Mouse (Mus musculus) spleen, embryonic (tissue): Measurements from ENCODE around the gene Slc46a2.

Experiments
- CTCF ChIA-PET: fragments of 350-600 bp; sonication (Branson Sonifier 250); formaldehyde crosslinking; loops from one replicate; lab custom pipeline; 2022; lab: Charles Lee

The Slc46a2 gene

GRCm38 (mm10) chr4:59914608-59915403 lies at the start of gene Slc46a2:
TSS of gene Slc46a2 (minus strand) at chr4:59915056.
- CTCF ChIA-PET = no interaction called here

DNA sequence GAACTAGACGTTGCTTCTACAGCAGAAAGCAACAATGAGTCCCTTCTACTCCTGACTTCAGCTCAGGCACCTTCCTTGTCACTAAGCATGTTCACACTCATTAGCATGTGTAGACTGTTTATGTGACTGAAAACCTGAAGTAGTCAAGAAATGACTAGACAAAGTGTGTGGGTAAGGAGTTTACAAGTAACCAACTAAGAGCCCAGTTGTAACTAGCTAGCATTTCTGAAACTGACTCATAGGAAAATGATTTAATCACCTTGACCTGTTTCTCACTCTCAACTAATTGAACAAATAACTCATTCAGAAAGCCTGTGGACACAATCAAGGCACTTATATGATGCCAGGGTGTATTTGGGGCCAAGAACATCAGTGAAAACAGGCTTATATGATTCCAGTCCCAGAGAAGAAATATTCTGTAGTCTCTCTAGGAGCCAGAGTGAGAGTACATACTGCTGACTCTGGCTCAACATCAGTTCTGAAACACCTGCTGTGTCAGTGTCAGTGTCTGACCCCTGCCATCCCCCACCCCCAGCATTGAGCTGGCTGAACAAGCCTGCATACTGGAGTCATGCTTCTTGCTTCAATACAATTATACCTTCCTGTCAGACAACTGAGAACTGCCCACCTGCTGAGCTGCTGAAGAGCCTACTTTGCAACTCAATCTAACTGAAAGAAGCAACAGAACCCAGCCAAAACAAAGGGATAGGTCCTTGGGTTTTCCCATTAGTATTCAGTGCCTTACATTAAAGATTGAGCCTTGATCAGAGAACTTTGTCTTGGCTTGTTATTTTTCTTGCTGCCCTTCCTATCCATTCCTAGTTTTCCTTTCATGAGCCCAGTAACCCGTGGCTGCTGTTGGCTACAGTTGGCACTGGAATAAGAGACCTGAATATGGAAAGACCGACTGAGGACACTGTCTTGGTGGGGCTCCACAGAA lies 48.8 kb upstream of the Slc46a2 start, which contains the start of gene Mup6:
Gene Mup6, plus strand, starts transcription at position 890 of the 940 bp plus-strand sequence.
- CTCF ChIA-PET = no interaction called here

GRCm38 (mm10) chr4:59960610-59961009 lies 45.8 kb upstream of the Slc46a2 start, which contains the start of gene Mup4:
TSS of gene Mup4 (minus strand) at chr4:59960710.
- CTCF ChIA-PET = no interaction called here

DNA sequence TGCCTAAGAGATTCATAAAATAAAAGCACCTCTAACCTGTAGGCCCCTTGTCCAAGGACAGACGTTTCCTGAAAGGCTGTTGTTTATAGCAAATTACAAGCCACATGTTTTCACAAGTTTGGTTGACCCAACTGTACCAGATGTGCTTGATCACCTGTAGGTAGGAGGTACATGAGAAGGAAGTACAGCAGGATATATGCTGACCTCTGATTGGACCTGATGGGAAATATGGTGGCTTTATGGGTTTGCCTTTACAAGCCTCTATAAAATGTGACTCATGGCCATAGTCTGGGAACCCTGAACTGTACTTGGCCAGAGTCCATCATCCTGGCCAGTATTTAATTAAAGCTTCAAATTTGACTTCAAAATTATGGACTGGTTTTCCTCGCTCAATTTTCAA lies 22.7 kb upstream of the Slc46a2 start:
- CTCF ChIA-PET = no interaction called here

DNA sequence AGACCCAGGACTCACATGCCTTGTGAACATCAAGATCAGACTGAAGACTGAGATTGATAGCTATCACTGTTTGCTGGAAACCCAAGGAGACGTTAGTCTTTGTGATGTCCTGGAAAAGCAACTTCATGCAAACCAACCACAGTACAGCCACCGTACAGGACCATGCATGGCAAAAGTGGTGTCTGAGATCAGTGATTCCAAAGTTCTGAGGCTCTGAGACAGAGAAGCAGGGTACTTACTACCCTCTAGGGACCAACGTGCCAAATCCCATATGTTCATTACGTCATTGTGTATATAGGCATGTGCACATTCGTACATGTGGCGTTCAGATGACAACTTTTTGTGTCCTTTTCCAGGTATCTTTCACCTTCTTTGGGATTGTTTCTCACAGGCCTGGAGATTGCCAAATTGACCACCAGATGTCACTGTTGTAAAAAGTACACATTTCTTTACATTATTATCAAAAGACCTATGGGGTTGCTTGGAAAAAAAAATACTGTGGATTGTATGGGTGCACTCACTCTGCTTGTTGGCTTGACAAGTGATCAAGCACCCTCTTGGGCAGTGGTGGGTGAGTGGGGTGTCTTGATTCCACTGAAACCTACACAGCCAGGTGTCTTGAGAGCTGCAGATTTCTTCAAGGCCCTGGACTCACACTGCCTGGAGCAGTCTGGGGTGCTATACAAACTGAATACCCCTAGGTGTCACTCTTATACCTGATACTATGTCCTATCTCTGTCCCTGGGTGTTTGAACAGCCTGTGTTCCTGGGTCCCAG lies 17.8 kb upstream of the Slc46a2 start:
- CTCF ChIA-PET = interaction anchor here (0.6 kb wide), 1 partner anchor 1045 kb away, joined by 4 read pairs; no protein-coding TSS in a partner anchor

- CTCF ChIA-PET = no interaction called here
These were observed 13.5 kb upstream of the Slc46a2 start for GRCm38 (mm10) chr4:59928347-59928746.

DNA sequence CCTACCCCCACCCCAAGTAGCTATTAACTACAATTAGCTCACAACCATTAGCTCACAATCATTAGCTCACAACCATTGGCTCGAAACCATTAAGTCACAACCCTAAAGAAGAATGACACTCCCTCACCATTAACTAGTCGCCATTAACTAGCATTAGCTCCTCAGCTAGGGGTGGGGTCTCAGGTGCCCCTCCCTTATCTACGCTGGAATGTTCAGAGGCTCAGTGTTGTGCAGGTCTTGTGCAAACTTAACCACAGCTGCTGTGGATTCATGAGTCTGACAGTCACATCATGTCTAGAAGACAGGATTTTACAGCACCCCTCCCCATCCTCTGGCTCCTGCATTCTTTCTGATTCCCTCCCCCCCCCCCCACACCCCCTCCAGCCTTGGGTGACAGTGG lies 12.8 kb upstream of the Slc46a2 start:
- CTCF ChIA-PET = interaction anchor here (0.7 kb wide), 1 partner anchor 119 kb away, joined by 14 read pairs; no protein-coding TSS in a partner anchor

DNA sequence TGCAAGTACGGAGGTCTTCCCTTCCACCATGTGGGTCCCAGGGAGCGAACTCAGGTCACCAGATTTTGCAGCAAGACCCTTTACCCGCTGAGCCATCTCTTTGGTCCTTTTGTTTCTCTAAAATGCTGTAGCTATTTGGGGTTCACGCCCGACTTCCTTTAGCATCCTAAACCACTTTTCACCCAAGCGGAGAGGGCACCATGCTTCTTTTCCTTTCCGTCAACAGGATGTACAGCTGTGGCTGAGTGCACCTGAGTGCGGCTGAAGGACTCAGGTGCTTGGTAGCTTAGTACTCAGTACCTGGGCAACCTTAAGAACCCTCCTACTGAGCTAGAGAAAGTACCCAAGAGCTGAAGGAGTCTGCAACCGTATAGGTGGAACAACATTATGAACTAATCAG lies 10.2 kb upstream of the Slc46a2 start:
- CTCF ChIA-PET = interaction anchor here (0.5 to 0.9 kb wide), 2 partner anchors 19 to 23 kb away, joined by 4 to 6 read pairs; no protein-coding TSS in a partner anchor

GRCm38 (mm10) chr4:59917966-59918365 lies 3.1 kb upstream of the Slc46a2 start:
- CTCF ChIA-PET = no interaction called here

DNA sequence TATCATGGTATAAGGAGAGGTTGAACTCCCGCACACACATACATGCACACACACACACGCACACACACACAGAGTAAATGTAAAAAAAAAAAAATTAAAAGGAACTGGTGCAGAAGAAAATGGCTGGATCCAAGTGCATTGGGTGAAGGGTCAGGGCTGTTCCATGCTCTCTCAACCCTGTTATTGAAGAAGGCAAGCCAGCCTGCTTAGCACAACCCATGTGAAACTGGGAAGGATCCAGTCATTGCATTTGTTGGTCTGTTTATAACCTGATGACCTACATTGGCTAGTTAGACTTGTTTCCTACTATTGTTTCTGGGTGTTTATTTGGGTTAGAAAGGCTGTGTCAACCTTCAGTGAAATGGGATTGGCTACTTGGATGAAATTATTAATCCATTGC lies 6.1 kb downstream of the Slc46a2 start:
- CTCF ChIA-PET = no interaction called here

DNA sequence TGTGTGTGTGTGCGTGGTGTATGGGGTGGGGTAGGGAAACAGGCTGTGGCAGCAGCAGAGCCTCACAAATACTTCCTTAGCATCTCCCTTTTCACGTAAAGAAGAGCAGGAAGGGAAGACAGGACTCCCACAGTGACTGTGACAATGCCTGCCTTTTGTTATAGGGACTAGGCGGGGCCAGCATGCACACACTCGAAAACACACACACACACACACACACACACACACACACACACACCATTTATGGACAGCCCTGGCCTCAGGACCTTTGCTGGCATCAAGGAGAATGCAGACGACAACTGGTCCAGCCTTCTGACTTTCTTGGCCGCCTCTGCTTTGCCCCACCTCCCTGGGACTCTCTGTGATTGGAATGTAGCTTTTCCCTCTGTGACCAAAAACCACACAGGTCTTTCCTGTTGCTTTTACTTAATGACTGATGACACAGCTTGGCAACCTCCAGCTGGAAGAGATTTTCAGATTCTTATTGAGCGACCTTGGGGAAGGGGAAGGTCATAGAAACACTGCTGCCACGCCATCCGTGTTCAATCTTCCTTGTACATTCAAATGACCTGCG lies 7.1 kb downstream of the Slc46a2 start:
- CTCF ChIA-PET = no interaction called here

- CTCF ChIA-PET = no interaction called here
These were observed 7.8 kb downstream of the Slc46a2 start for GRCm38 (mm10) chr4:59907092-59907491.

DNA sequence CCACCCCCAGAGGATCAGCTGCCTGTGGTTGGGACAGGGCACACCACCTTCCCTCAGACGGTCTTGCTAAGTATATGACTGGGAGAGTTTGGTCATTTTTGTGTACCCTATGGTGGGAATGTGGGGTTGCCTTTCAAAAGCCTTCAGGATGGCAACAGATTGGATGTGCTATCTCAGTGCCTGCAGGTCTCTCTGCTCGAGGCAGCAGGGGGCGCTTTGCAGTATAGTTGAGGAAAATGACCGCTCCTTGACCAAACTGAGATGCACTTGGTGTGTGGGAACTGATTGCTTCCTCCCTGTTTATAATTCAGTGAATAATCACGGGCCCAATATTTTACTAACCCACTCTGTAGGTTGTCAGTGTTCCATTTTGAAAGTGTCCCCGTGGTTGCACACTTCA lies 12.3 kb downstream of the Slc46a2 start:
- CTCF ChIA-PET = interaction anchor here (0.8 kb wide), 1 partner anchor 22 kb away, joined by 4 read pairs; no protein-coding TSS in a partner anchor

DNA sequence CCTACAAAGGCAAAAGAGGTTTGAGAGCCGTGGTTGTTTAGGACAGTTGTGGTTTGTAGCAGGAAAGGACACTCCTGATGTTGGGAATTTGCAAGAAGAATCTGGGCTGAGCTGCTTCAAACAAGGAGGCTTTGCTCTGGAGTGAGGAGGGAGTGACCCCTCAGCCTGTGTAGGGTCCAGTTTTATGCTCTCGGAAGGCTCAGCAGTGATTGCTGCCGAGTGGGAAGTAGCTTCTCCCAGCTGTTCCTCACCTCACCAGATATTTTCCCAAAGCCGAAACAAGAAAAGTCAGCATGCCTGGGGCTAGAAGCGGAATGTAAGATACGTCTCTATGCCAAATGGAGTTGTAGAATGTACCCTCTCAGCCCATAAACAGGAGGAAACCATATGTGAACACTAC lies 13.0 kb downstream of the Slc46a2 start:
- CTCF ChIA-PET = interaction anchor here (0.8 kb wide), 1 partner anchor 23 kb away, joined by 4 read pairs; no protein-coding TSS in a partner anchor

GRCm38 (mm10) chr4:59898521-59898919 lies 16.3 kb downstream of the Slc46a2 start:
- CTCF ChIA-PET = interaction anchor here (0.5 kb wide), 1 partner anchor 14 kb away, joined by 3 read pairs; no protein-coding TSS in a partner anchor

DNA sequence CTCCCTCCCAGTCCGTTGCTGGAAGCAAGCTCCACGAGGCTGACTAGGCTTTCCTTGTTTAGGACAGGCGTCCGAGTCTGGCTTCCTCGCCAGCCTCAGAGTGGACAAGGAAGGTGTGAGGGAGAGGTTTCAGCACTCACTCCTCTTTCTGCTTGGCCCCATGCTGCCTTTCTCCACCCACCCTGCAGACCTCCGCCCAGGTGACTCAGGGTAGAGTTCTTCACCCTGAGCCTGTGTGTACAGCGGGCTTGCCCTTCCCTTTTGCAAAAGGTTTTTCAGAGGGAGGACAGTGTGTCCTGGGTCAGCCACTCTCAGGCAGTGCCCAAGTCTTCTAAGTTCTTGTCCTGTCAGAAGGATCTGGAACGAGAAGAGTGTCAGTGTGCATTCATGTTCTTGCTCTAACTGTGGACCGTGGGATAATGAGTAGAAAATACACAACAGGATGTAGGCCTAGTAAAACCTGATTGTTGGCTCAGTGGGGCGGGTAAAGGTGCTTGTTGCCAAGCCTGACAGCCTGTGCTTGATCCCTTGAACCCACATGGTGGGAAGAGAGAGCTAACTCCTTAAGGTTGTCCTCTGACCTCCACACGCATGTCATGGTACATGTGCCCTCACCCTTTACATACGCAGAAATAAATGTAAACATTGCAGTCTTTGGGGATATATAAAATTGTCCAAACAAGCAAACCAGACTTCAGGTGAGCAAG lies 16.9 kb downstream of the Slc46a2 start:
- CTCF ChIA-PET = interaction anchor here (0.5 kb wide), 1 partner anchor 14 kb away, joined by 3 read pairs; no protein-coding TSS in a partner anchor

- CTCF ChIA-PET = interaction anchor here (0.5 kb wide), 1 partner anchor 94 kb away, joined by 5 read pairs; the partner anchor contains the start of gene Inip
These were observed 18.9 kb downstream of the Slc46a2 start for GRCm38 (mm10) chr4:59896000-59896399.

DNA sequence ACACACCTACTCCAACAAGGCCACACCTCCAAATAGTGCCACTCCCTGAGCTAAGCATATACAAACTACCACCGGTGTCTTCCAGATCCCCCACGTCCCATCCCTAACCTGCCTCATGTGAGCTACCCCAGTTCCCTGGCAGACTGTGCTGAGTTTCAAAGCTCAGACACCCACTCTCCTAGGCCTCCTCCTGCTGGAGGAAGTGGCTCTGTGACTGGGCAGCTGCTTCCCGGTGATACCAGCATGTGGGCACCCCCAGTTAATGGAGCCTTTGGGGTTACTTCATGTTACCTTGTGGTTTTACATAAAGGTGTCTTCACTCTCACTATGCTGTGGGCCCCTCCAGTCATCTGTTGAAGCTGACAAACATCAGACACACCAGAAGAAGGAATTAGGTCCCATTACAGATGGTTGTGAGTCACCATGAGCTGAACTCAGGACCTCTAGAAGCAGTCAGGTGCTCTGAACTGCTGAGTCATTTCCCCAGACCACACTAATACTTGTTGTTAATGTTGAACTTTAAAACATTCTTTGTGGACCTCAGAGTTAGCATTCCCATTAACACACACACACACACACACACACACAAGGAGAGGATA lies 19.8 kb downstream of the Slc46a2 start:
- CTCF ChIA-PET = no interaction called here

- CTCF ChIA-PET = no interaction called here
These were observed 20.4 kb downstream of the Slc46a2 start for GRCm38 (mm10) chr4:59894415-59894814.
